Comparison of ENCODE assay signal across 22 mouse cellular contexts in genomic region chr3:38788751-38789150, GRCm38 (mm10).
DNase-seq lines count a peak whose midpoint lies in the region; ATAC-seq and TF ChIP-seq lines count a peak whose summit lies in the region.
"Had no signal": no experiment of that assay in that cellular context is flagged by ENCODE, and none has a peak within 500 bp of the region (broad histone marks: within the 10 kb centered on the region; RNA-seq: fewer than 3 reads in every experiment).

No protein-coding gene starts in this region.

- H3K36me3 ChIP-seq in forebrain, embryonic 13.5 days (ENCODE audit: poor library complexity, severe bottlenecking): no peaks in the 10 kb centered on the region
- no peaks in the 10 kb centered on the region for H3K36me3 ChIP-seq in forebrain, embryonic 10.5 days (replicated peaks)
- H3K36me3 ChIP-seq in hindbrain, embryonic 13.5 days: no peaks in the 10 kb centered on the region
- H3K36me3 ChIP-seq in midbrain, embryonic 15.5 days (replicated peaks): no peaks in the 10 kb centered on the region
- H3K36me3 ChIP-seq: G1E; heart, embryonic 15.5 days; kidney, embryonic 15.5 days; limb, embryonic 15.5 days; liver, embryonic 15.5 days had no signal

- H3K4me1 ChIP-seq in forebrain, embryonic 13.5 days: 0 out of 2 replicates have a peak, but pooled peaks cover 3% of the 10 kb centered on the region
- 0 out of 2 replicates have a peak, but pooled peaks cover 3% of the 10 kb centered on the region for H3K4me1 ChIP-seq in forebrain, embryonic 10.5 days
- H3K4me1 ChIP-seq in hindbrain, embryonic 13.5 days (replicated peaks): peaks cover 3% of the 10 kb centered on the region; the same call in 1 of the 2 replicates
- H3K4me1 ChIP-seq in midbrain, embryonic 15.5 days: no peaks in the 10 kb centered on the region
- H3K4me1 ChIP-seq: heart, embryonic 15.5 days; kidney, embryonic 15.5 days; limb, embryonic 15.5 days; liver, embryonic 15.5 days had no signal

- no peak overlapping the region for H3K4me2 ChIP-seq in forebrain, embryonic 13.5 days
- H3K4me2 ChIP-seq in hindbrain, embryonic 13.5 days: no peak overlapping the region
- H3K4me2 ChIP-seq in midbrain, embryonic 15.5 days: no peak overlapping the region
- H3K4me2 ChIP-seq: heart, embryonic 15.5 days; kidney, embryonic 15.5 days; limb, embryonic 15.5 days; liver, embryonic 15.5 days had no signal

- H3K9me3 ChIP-seq in forebrain, embryonic 13.5 days (replicated peaks): no peaks in the 10 kb centered on the region
- H3K9me3 ChIP-seq in forebrain, embryonic 10.5 days: no peaks in the 10 kb centered on the region
- no peaks in the 10 kb centered on the region for H3K9me3 ChIP-seq in hindbrain, embryonic 13.5 days
- no peaks in the 10 kb centered on the region for H3K9me3 ChIP-seq in midbrain, embryonic 15.5 days
- H3K9me3 ChIP-seq: heart, embryonic 15.5 days; kidney, embryonic 15.5 days; limb, embryonic 15.5 days; liver, embryonic 15.5 days had no signal

- ATAC-seq in forebrain, embryonic 13.5 days: peak; percentile 83; the same call in 1 of the 2 replicates
- ATAC-seq in hindbrain, embryonic 13.5 days (ENCODE audit: low FRiP score): peak; percentile 89
- ATAC-seq in midbrain, embryonic 15.5 days (replicated peaks): peak; percentile 95
- ATAC-seq: activated CD4-positive, CD25-positive, alpha-beta regulatory T cell, adult 4 months; intestine, embryonic 16.5 days had no signal

- no peak overlapping the region for H3K4me3 ChIP-seq in forebrain, embryonic 13.5 days
- H3K4me3 ChIP-seq in forebrain, embryonic 10.5 days: no peak overlapping the region
- no peak overlapping the region for H3K4me3 ChIP-seq in hindbrain, embryonic 13.5 days
- no peak overlapping the region for H3K4me3 ChIP-seq in midbrain, embryonic 15.5 days
- H3K4me3 ChIP-seq: heart, embryonic 15.5 days; kidney, embryonic 15.5 days; limb, embryonic 15.5 days; liver, embryonic 15.5 days had no signal

- 21% methylated on average over 2 of the region's 2 CpGs for WGBS in forebrain, embryonic 13.5 days
- 57% methylated on average over 2 of the region's 2 CpGs for WGBS in forebrain, embryonic 10.5 days
- 11% methylated on average over 2 of the region's 2 CpGs for WGBS in hindbrain, embryonic 13.5 days
- WGBS in midbrain, embryonic 15.5 days: 12% methylated on average over 2 of the region's 2 CpGs

- H3K27me3 ChIP-seq in forebrain, embryonic 13.5 days: no peaks in the 10 kb centered on the region
- H3K27me3 ChIP-seq in forebrain, embryonic 10.5 days (ENCODE audit: poor library complexity, severe bottlenecking): no peaks in the 10 kb centered on the region
- no peaks in the 10 kb centered on the region for H3K27me3 ChIP-seq in hindbrain, embryonic 13.5 days
- H3K27me3 ChIP-seq in midbrain, embryonic 15.5 days (replicated peaks): no peaks in the 10 kb centered on the region
- H3K27me3 ChIP-seq: heart, embryonic 15.5 days; kidney, embryonic 15.5 days; limb, embryonic 15.5 days; liver, embryonic 15.5 days had no signal

- no peak for DNase-seq in forebrain, embryonic 10.5 days (ENCODE audit: extremely low spot score, low spot score)
- DNase-seq in brain, embryonic 14.5 days (ENCODE audit: low read depth): peak; percentile 81
- DNase-seq in lung, postnatal 14 days: no peak
- DNase-seq in kidney, postnatal 4 days: no peak
- DNase-seq in c-Kit-positive CD71-positive TER-119-positive erythroid progenitor cells, embryonic 14.5 days (ENCODE audit: low spot score): no peak
- DNase-seq: adrenal gland, postnatal 10 days; cerebellum, adult 18-20 months; cerebellum, postnatal 36 days; gastrocnemius, postnatal 36 days; heart, postnatal 4 days; right cerebral cortex, postnatal 25 days; thymus, postnatal 14 days had no signal

- no peak overlapping the region for H3K27ac ChIP-seq in forebrain, embryonic 13.5 days
- no peak overlapping the region for H3K27ac ChIP-seq in forebrain, embryonic 10.5 days
- H3K27ac ChIP-seq in hindbrain, embryonic 13.5 days: peak overlapping the region; percentile 13; the same call in 1 of the 2 replicates
- no peak overlapping the region; the same call in 1 of the 2 replicates for H3K27ac ChIP-seq in midbrain, embryonic 15.5 days
- H3K27ac ChIP-seq: heart, embryonic 15.5 days; kidney, embryonic 15.5 days; limb, embryonic 15.5 days; liver, embryonic 15.5 days had no signal

- TF ChIP-seq POLR2A in brain, embryonic 14.5 days (IDR thresholded peaks at IDR 0.05; ENCODE audit: borderline replicate concordance, extremely low read depth, insufficient read depth, insufficient read length, poor library complexity, severe bottlenecking): no peak

- H3K9ac ChIP-seq in forebrain, embryonic 13.5 days: no peak overlapping the region
- H3K9ac ChIP-seq in hindbrain, embryonic 13.5 days: no peak overlapping the region
- H3K9ac ChIP-seq in midbrain, embryonic 15.5 days: no peak overlapping the region
- H3K9ac ChIP-seq: heart, embryonic 15.5 days; kidney, embryonic 15.5 days; limb, embryonic 15.5 days; liver, embryonic 15.5 days had no signal

- no peak for TF ChIP-seq CTCF in brain, embryonic 14.5 days (IDR thresholded peaks at IDR 0.05; ENCODE audit: borderline replicate concordance, extremely low read depth, insufficient read depth, insufficient read length)
